Mouse (Mus musculus): ENCODE data around the gene Smpdl3a.

- TF ChIP-seq CTCF (IDR thresholded peaks at IDR 0.05; ENCODE audit: extremely low read depth, insufficient read depth, insufficient read length, insufficient replicate concordance) (no peak), POLR2A (IDR thresholded peaks at IDR 0.05; ENCODE audit: low read depth, low read length) (no peak)
Observed at GRCm38 (mm10) chr10:57847916-57848682, 54.0 kb downstream of the Smpdl3a start.

Measured in spleen, adult 2 months (tissue).